Mouse (Mus musculus): ENCODE results near the gene Sipa1l2. TPM values are rescaled to one million over a fixed set of nuclear protein-coding genes. Genes with fewer than 3 reads are reported as not detected.
A peak's percentile ranks its signal among the peaks of the same experiment; 100 is the strongest.
"Not testable (repeated sequence)": the region's sequence is repeated elsewhere in the genome, so short reads cannot be mapped to it uniquely, and the experiment has no call there.

Sipa1l2 gene
- total RNA-seq, 2 experiments from 2014 or later: 24.2 to 27.5 TPM

- no peak for DNase-seq (ENCODE audit: low spot score in 2 of 2)
These were observed 156.4 kb downstream of the Sipa1l2 start for GRCm38 (mm10) chr8:125413001-125413909.

DNA sequence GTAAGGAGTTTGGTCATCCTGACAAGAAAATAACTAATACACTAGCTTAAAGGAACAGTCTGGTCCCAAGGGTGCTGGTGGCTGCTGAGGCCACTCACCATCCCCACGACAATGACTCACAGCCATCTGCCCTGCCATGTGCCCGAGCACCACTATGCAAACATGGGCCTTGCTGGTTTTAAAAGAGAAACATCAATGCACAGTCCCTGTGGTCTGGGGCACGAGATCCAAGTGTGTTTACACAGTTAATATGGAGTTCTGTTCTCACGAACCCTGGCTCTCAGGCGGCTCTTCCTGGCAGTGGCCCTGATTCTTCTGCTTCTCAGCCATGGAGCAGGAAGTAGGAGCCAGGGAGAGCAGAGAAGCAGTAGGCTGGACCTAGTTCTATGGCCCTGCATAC lies 159.0 kb downstream of the Sipa1l2 start:
- no peak for DNase-seq (ENCODE audit: low spot score in 2 of 2)

- no peak for DNase-seq (ENCODE audit: low spot score in 2 of 2)
These were observed 161.9 kb downstream of the Sipa1l2 start for GRCm38 (mm10) chr8:125407672-125408071.

DNA sequence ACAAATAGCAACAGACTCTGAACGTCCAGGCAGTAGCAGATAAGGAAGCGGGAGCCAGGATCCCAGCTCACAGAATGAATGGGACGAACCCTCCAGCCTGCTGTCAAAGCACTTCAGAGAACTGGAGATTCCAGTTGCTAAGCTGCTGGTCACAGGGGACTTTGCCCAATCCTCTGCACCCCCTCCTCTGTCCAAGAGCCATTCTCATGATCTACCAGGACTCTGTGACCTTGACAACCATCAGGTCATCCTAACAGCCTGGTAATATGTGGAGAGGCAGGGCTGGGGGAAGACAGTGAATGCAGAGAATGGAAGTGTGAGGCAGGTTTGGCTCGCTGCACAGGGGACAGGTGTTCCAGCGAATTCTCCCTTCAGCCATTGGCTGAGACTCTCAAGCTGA lies 163.2 kb downstream of the Sipa1l2 start:
- DNase-seq (ENCODE audit: low spot score in 2 of 2): no peak

- DNase-seq (ENCODE audit: low spot score in 2 of 2): no peak
These were observed 168.3 kb downstream of the Sipa1l2 start for GRCm38 (mm10) chr8:125401350-125401749.

- DNase-seq (ENCODE audit: low spot score in 2 of 2): no peak
These were observed 171.6 kb downstream of the Sipa1l2 start for GRCm38 (mm10) chr8:125397981-125398380.

DNA sequence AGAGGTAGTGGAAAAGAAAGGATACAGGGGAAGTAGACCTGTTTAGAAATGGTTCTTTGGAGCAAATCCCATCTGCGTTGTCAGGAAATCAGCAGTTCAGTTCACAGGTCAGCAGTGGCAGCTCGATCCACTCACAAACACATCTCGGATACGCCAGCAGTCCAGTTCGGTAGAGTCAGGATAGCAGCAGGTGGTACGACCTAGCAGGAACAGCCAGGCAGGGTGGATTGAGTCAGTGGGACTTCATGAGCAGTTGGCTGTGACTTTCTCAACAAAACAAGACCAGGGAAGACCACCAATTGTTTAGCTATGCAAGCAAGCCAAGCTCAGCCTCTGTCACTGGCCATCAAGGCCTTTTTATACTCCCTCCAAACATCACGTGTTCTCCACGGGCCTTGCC lies 173.9 kb downstream of the Sipa1l2 start:
- DNase-seq (ENCODE audit: low spot score in 2 of 2): not testable (repeated sequence)

DNA sequence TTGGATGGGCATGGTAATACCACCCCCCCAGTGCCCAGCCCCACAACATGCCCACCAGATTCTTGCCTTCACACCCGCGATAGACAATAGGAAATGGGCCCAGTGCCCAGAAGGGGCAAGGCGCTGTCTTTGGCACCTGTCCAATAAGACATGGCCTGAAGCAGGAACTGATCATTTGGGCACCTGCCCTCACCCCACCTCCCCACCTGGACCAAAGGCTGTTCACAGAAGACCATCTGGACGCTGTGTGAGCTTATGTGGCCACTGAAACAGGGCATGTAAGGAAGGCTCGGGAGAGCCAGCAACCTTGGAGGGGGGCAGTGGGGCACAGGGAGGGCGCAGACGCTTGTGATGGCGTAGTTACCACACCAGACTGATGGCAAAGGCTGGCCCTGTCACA lies 174.6 kb downstream of the Sipa1l2 start:
- no peak for DNase-seq (ENCODE audit: low spot score in 2 of 2)

- DNase-seq (ENCODE audit: low spot score in 2 of 2): no peak
These were observed 177.9 kb downstream of the Sipa1l2 start for GRCm38 (mm10) chr8:125391685-125392084.

DNA sequence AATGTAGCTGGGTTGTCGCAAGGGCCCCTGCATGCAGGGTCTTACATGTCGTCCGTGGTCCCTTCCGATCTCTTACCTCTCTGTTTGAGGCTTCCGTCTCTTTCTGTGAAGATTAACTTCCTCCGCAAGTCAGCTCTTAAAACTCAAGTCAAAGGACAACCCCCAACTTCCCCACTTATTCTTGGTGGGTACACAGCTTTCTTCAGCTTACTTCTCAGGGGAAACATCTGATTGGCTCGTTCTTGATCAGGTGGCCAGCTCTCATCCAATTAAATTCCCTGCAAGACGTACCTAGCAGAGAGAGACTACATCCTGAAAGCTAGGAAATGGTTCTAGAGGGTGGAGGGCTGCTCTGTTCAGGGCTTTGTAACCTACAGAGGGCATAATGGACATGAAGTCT lies 178.3 kb downstream of the Sipa1l2 start:
- DNase-seq (ENCODE audit: low spot score in 2 of 2): no peak

GRCm38 (mm10) chr8:125390506-125390895 lies 179.1 kb downstream of the Sipa1l2 start:
- DNase-seq (ENCODE audit: low spot score in 2 of 2): no peak

DNA sequence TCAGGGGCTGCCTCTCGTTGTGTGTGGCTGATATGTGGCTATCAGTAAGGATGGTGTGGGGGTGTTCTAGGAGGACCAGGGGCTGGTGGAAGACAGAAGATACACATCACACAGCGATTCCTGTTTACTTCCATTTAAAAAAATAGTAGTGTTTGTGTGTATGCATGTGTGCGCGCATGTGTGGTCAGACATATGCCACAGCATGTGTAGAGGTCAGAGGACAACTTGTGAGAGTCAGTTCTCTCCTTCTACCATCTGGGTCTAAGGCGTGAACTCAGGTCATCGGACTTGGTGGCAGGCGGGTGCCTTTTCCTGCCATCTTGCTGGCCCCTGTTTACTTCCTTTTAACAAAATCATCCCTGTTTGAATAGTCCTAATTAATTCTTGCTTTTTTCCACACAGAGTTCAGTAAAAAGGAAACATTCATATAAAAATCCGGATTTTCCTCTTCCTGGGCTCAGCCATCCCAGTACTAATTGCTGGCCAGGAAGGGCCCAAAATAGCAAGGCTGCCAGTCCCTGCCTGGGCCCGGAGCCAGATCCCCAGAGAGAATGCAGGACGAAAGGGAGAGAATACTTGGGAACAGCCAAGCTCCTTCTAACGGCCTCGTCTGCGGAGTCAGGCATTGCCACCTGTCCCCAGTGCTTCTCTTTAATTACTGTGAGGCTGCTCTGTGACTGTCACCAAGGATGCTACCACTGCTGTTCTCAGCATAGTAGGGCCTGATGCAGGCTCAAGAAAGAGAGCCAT lies 179.7 kb downstream of the Sipa1l2 start:
- DNase-seq (ENCODE audit: low spot score in 2 of 2): peak; percentile 40 to 78

DNA sequence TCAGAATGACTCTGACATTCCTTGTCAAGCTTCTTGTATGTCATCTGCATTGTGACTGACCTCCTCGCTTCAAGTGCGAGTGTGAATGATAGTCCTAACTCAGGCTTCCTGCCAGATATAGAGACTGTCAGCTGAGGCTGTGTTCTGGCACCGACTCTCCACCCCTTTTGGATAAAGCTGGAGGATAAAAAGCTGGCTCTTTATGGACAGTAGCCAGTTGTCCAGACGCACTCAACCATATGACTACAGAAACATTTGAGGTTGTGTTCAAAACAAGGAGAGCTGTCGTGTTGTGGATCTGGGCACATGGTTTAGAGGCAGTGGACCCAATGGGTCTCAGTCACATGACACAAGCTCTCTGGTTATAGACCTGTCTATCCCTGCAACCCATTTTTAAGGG lies 180.3 kb downstream of the Sipa1l2 start:
- DNase-seq (ENCODE audit: low spot score in 2 of 2): no peak

DNA sequence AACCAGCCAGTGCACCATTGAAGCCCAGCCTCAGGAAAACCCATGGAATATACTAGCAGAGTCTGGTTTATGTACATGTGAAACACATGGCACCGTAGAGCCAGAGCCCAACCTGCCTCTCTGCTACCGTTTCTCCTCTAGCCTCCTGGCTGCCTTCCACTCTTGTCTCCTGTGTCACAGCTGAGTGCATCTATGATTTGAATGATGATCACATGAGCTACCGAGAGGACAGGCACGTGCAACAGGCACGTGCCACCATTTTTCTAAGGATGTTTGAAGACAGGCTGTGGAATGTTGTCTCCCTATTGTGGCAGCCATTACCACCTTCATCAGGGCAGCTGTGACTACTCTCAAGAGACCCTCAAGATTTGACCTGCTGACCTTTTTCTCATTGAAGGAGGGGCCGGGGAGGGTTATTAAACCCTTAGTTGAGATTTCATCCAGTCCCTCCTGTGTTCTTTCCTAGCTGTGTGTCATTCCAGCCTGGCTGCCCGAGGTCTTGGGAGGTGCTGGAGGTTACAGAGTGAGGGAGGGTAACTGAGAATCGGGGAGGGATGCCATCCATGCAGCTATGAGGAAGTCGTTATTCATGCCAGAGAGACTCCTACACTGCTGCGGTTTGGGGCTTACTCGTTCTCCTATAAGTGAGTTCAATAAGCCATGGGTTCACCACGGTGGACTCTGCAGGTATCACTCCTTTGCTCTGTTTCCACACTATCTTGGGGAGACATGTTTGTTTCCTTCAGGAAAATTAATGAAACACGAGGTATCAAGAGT lies 181.0 kb downstream of the Sipa1l2 start:
- DNase-seq (ENCODE audit: low spot score in 2 of 2): no peak

DNA sequence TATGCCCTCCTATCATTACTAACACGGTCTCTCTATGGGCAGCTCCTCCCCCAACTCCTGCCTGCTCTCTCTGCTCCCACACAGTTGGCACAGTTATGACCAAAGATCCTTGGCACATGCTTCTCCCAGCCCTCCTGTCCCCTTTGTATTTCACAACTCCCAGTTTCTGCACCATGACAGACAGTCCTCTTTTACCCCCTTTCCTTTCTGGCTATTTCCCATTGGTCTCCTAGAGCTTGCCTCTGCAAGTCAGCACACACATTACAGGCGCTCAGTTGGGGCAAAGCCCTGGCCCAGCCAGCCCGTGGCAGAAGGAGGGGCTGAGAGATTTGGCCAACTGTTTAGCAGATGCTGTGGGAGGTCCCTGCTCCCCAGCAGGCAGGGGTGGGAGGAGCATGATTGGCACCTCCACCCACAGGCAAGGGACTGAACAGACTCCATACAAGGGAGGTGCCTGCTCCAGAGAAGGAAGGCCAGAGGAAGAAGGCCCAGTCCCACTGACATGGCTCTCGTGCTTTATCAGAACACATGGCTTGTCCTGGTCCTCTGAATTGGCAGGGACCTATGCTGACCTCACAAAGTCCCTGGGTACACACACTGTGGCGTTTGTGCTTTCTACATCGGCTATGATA lies 184.0 kb downstream of the Sipa1l2 start:
- peak in 1 of 2 experiments; percentile 56 for DNase-seq (ENCODE audit: low spot score in 2 of 2)

- DNase-seq (ENCODE audit: low spot score in 2 of 2): no peak
These were observed 184.9 kb downstream of the Sipa1l2 start for GRCm38 (mm10) chr8:125384551-125385183.

GRCm38 (mm10) chr8:125381674-125382073 lies 187.9 kb downstream of the Sipa1l2 start:
- no peak for DNase-seq (ENCODE audit: low spot score in 2 of 2)

DNA sequence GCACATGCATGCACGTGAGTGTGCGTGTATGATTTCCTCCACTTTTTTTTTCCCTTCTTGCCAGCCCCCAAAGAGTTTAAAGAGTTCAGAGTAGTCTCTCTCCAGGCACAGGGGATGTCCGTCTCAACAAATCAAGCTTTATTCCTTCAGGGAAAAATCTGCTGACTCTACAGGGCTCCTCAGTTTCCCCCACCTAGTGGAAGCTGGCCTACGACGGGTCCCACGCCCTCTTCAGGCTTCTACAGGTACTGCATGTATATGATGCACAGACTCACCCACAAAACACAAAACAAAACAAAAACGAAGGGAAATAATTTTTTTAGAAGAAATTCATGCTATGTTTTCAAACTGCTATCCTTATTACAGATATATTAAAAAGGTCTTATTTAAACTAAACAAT lies 189.7 kb downstream of the Sipa1l2 start:
- DNase-seq (ENCODE audit: low spot score in 2 of 2): no peak

GRCm38 (mm10) chr8:125379156-125379555 lies 190.5 kb downstream of the Sipa1l2 start:
- DNase-seq (ENCODE audit: low spot score in 2 of 2): no peak

DNA sequence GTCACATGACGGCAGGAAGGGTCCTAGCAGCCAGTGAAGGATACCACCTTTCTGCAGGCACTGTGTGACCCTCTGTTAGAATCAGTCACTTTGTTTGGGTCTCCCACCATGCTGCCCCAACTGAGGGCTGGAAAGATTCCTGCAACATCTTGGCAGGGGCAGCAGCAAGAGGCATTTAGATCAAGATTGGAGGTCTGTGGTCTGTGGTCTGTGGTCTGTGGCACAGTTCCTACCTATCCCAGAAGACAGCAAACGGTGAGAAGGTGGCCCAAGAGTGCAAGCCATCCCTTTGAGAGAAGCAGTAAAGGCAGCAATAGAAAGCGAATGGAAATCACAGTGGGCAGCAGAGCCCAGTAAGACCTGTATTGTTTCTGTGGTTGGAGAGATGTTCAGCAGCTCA lies 191.9 kb downstream of the Sipa1l2 start:
- no peak for DNase-seq (ENCODE audit: low spot score in 2 of 2)

DNA sequence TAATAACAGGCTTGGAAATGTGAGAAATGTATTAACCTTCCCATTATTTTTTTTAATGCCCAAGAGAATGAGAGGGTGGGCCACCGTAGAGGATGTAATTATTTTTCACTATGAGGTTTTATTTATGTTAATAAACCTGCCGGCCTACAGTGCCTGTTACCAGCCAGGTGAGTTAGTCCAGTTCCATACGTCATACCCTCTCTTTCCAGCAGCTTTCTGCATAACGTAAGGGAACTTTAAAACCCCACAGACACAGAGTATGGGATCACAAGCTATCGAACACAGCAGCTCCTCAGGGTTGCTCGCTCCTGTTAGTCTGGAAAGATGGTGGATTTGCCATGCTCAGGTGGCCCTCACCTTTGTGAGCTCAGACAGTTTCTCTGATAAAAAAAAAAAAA lies 193.2 kb downstream of the Sipa1l2 start:
- DNase-seq (ENCODE audit: low spot score in 2 of 2): no peak

Data from gastrocnemius, postnatal 4 days (tissue).